Mouse (Mus musculus) heart, adult 9 months (tissue): Measurements from ENCODE around the gene Olfr728.

Experiments used
- DNase-seq, 2 experiments: peaks; one replicate each; pipeline ENCODE4 v3.0.0; 2022; ENCODE audit warnings: low spot score in 2 of 2

Olfr728 gene

GRCm38 (mm10) chr14:50142580-50142979, at the start of gene Olfr728:
Olfr728 (minus strand) TSS chr14:50142680.
- no peak for DNase-seq

- no peak for DNase-seq
Measured at GRCm38 (mm10) chr14:50188098-50188497, 45.6 kb upstream of the Olfr728 start, which contains the start of gene Olfr730. Olfr730 (minus strand) TSS chr14:50188198.

GRCm38 (mm10) chr14:50152810-50153209, 10.3 kb upstream of the Olfr728 start, which contains the start of gene Olfr729:
Olfr729 (minus strand) TSS chr14:50152910.
- DNase-seq, result no peak

- DNase-seq, result no peak
Measured at GRCm38 (mm10) chr14:50122886-50123285, 19.6 kb downstream of the Olfr728 start, which contains the start of gene Olfr727. Olfr727 (plus strand) TSS chr14:50123186.

DNA sequence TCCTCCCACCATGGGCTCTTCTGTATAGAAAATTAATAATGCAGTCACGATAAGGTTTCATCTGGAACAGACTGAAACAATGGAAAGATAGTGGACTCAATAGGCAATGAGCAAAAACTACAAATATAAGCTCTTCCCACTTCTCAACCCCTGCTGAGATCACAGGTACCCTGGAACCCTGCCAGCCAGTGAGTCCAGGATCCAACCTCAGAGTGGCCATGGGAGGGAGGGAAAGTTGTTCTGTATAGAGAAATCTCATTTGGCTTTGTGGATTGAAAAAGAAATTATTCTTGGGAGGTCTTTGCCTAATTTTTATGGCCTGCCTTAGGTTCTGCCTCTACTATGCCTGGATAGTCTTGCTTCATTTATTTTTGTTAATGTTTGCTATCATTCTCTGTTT, 51.6 kb downstream of the Olfr728 start, which contains the start of gene Olfr726:
Gene Olfr726 (minus strand): TSS at position 101 of the 400 bp plus-strand sequence.
- DNase-seq, result no peak
